Mouse (Mus musculus): Measurements from ENCODE around the gene Hmga2. TPM values are rescaled to one million over a fixed set of nuclear protein-coding genes. Genes with fewer than 3 reads are reported as not detected.
"Not testable (repeated sequence)": the region's sequence is repeated elsewhere in the genome, so short reads cannot be mapped to it uniquely, and the experiment has no call there.

Gene Hmga2
- total and polyA plus RNA-seq, 2 experiments from 2014 or later = 0.24 to 0.52 TPM

DNA sequence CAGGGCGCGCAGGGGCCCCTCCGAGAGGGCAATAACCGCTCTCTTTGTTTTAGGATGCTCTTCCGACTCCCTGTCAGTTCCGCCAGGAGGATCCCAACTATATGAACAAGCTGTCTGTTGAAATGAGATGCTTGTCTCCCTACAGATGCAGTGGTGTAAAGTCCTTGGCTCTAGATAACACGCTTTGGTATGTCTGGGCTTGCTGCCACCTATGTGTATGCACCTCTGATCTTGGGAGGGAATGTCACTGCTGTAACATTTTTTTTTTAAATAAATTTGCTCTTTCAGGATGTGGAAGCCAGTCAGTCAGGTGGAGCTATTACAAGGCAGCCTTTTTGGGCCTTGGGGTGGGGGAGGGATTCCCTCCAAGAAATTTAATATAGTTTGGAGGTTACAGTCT, 92.2 kb downstream of the Hmga2 start:
- ATAC-seq (no peak), DNase-seq (no peak)
- 58% methylated on average over 7 of the region's 7 CpGs for WGBS

DNA sequence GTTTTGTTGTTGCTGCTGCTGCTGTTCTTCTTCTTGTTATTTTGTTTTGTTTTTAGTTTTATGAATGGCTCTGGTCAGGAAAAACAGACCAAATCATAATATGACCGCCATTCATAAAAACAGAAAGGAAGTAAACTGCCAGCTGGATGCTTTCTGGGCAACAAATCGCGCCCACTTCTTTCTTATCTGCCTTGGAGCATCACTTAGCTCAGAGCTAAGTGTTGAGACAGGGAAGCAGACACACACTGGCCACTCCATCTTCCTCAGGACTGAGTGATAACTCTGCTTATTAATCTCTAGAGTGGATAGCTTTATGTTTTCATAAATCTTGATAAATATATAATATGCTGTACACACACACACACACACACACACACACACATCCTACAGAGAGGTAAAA, 98.5 kb downstream of the Hmga2 start:
- no peaks in the 10 kb centered on the region for H3K9me3 ChIP-seq (ENCODE audit: low read length)
- H3K4me2 ChIP-seq (ENCODE audit: low read depth) = no peak overlapping the region
- peak; percentile 18 for ATAC-seq
- no peak overlapping the region for H3K4me3 ChIP-seq (ENCODE audit: low read depth, low read length)
- no peak overlapping the region for H3K9ac ChIP-seq
- H3K36me3 ChIP-seq (ENCODE audit: insufficient read depth) = no peaks in the 10 kb centered on the region
- peaks cover 9% of the 10 kb centered on the region; the same call in 1 of the 2 replicates for H3K27me3 ChIP-seq (ENCODE audit: insufficient read depth, low read length)
- no peaks in the 10 kb centered on the region for H3K4me1 ChIP-seq (ENCODE audit: insufficient read depth)
- WGBS = 20% methylated on average over 3 of the region's 3 CpGs
- no peak for DNase-seq
- H3K27ac ChIP-seq (ENCODE audit: low read depth, low read length) = no peak overlapping the region
- TF ChIP-seq CTCF (IDR thresholded peaks at IDR 0.05; ENCODE audit: low read depth) = no peak

More for the DNA sequence above, 92.2 kb downstream of the Hmga2 start:
- Histone ChIP-seq H3K4me1 (ENCODE audit: insufficient read depth) (0 out of 2 replicates have a peak, but pooled peaks cover 4% of the 10 kb centered on the region), H3K36me3 (ENCODE audit: insufficient read depth) (no peaks in the 10 kb centered on the region), H3K9ac (no peak overlapping the region), H3K27ac (ENCODE audit: low read depth, low read length) (no peak overlapping the region), H3K4me2 (ENCODE audit: low read depth) (no peak overlapping the region), H3K9me3 (ENCODE audit: low read length) (no peaks in the 10 kb centered on the region), H3K27me3 (ENCODE audit: insufficient read depth, low read length) (no peaks in the 10 kb centered on the region), H3K4me3 (ENCODE audit: low read depth, low read length) (no peak overlapping the region)
- no peak for TF ChIP-seq CTCF (IDR thresholded peaks at IDR 0.05; ENCODE audit: low read depth)

DNA sequence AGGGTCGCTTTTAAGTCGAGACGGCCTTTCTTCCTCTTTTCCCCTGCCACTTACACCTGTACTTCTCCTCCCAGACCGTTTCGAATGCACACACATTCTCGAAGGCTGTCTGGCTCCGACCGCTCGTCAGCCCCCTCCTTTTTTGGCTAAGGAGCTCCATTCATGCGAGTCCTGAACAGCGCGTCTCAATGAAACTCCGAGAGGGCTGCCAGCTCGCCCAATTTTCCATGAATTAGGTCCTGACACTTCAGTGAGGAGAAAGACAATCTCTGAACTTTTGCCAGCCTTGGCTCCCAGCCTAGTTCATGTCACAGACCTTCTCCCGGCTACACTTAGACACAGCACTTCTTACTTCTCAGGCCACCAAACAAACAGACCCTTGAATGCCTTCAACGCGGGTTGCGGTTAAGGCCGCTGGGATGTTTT, 98.9 kb downstream of the Hmga2 start:
- ATAC-seq = peak; percentile 97
- no peaks in the 10 kb centered on the region for H3K4me1 ChIP-seq (ENCODE audit: insufficient read depth)
- 7% methylated on average over 19 of the region's 19 CpGs for WGBS
- H3K4me3 ChIP-seq (ENCODE audit: low read depth, low read length) = no peak overlapping the region
- H3K9ac ChIP-seq = no peak overlapping the region
- H3K9me3 ChIP-seq (ENCODE audit: low read length) = no peaks in the 10 kb centered on the region
- H3K27me3 ChIP-seq (ENCODE audit: insufficient read depth, low read length) = peaks cover 9% of the 10 kb centered on the region; the same call in 1 of the 2 replicates
- no peak overlapping the region for H3K27ac ChIP-seq (ENCODE audit: low read depth, low read length)
- H3K36me3 ChIP-seq (ENCODE audit: insufficient read depth) = no peaks in the 10 kb centered on the region
- no peak overlapping the region for H3K4me2 ChIP-seq (ENCODE audit: low read depth)
- TF ChIP-seq CTCF (IDR thresholded peaks at IDR 0.05; ENCODE audit: low read depth) = no peak
- DNase-seq = peak; percentile 92

DNA sequence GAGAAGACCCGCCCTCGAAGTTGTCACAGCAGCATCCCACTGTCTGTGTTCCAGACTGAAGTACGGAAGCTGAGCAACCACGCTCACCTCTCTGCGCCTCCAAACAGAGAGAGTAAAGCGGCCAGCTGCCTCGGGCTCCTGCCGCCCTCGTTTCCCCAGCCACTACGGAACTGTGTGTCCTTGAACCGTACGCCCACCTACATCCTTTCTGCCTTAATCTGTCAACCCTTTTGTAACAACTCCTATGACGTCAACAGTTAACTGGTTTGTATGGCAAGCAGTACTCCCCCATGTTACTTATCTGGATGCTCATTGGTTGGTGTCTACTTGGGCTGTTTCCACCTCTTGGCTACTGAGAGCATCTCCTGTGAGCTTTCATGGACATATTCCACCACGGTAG, 100.8 kb downstream of the Hmga2 start:
- Histone ChIP-seq H3K27me3 (ENCODE audit: insufficient read depth, low read length) (peaks cover 9% of the 10 kb centered on the region; the same call in 1 of the 2 replicates), H3K4me2 (ENCODE audit: low read depth) (no peak overlapping the region), H3K36me3 (ENCODE audit: insufficient read depth) (no peaks in the 10 kb centered on the region), H3K9ac (no peak overlapping the region), H3K9me3 (ENCODE audit: low read length) (no peaks in the 10 kb centered on the region), H3K4me1 (ENCODE audit: insufficient read depth) (no peaks in the 10 kb centered on the region), H3K27ac (ENCODE audit: low read depth, low read length) (no peak overlapping the region), H3K4me3 (ENCODE audit: low read depth, low read length) (no peak overlapping the region)
- DNase-seq = no peak
- 60% methylated on average over 14 of the region's 14 CpGs for WGBS
- TF ChIP-seq CTCF (IDR thresholded peaks at IDR 0.05; ENCODE audit: low read depth) = no peak
- no peak for ATAC-seq

DNA sequence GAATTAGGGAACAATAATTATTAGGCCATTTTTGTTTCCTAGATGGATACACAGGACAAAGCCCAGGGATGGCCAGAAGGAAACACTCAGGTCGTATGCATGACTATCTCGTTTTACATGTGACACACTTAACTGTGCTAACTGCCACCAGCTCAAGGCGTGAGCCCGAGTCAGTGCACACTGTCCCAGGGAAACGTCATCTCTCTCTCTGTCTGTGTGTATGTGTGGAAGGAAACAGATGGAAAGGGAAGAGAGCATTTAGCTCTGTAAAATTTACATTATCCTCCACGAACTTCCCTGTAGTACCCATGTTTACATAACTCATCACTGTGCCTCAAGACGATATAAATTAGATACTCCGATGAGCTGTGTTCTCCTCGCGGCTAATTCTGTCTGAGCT, 105.1 kb downstream of the Hmga2 start:
- Histone ChIP-seq H3K4me2 (ENCODE audit: low read depth) (no peak overlapping the region), H3K9ac (no peak overlapping the region), H3K4me1 (ENCODE audit: insufficient read depth) (no peaks in the 10 kb centered on the region), H3K27me3 (ENCODE audit: insufficient read depth, low read length) (peaks cover 9% of the 10 kb centered on the region; the same call in 1 of the 2 replicates), H3K27ac (ENCODE audit: low read depth, low read length) (no peak overlapping the region), H3K9me3 (ENCODE audit: low read length) (no peaks in the 10 kb centered on the region), H3K4me3 (ENCODE audit: low read depth, low read length) (no peak overlapping the region), H3K36me3 (ENCODE audit: insufficient read depth) (no peaks in the 10 kb centered on the region)
- ATAC-seq (no peak), DNase-seq (no peak)
- no peak for TF ChIP-seq CTCF (IDR thresholded peaks at IDR 0.05; ENCODE audit: low read depth)
- 61% methylated on average over 10 of the region's 10 CpGs for WGBS

GRCm38 (mm10) chr10:120369187-120369805, 107.0 kb downstream of the Hmga2 start:
- no peak overlapping the region for H3K9ac ChIP-seq

GRCm38 (mm10) chr10:120366173-120366592, 110.1 kb downstream of the Hmga2 start:
- not testable (repeated sequence) for ATAC-seq; H3K4me3 ChIP-seq (ENCODE audit: low read depth, low read length); H3K27ac ChIP-seq (ENCODE audit: low read depth, low read length); H3K9ac ChIP-seq; H3K4me1 ChIP-seq (ENCODE audit: insufficient read depth); H3K9me3 ChIP-seq (ENCODE audit: low read length); DNase-seq; H3K36me3 ChIP-seq (ENCODE audit: insufficient read depth); H3K27me3 ChIP-seq (ENCODE audit: insufficient read depth, low read length)
- WGBS = 89% methylated on average over 3 of the region's 3 CpGs
- H3K4me2 ChIP-seq (ENCODE audit: low read depth) = 0 out of 2 replicates have a peak overlapping the region, but pooled peaks have one; percentile 30

More at GRCm38 (mm10) chr10:120369187-120369805, 107.0 kb downstream of the Hmga2 start:
- ATAC-seq (no peak), DNase-seq (no peak)
- Histone ChIP-seq H3K4me3 (ENCODE audit: low read depth, low read length) (no peak overlapping the region), H3K9me3 (ENCODE audit: low read length) (no peaks in the 10 kb centered on the region), H3K4me1 (ENCODE audit: insufficient read depth) (no peaks in the 10 kb centered on the region), H3K4me2 (ENCODE audit: low read depth) (no peak overlapping the region), H3K27ac (ENCODE audit: low read depth, low read length) (no peak overlapping the region), H3K36me3 (ENCODE audit: insufficient read depth) (no peaks in the 10 kb centered on the region), H3K27me3 (ENCODE audit: insufficient read depth, low read length) (no peaks in the 10 kb centered on the region; the same call in none of the 2 replicates)
- 89% methylated on average over 21 of the region's 21 CpGs for WGBS
- no peak for TF ChIP-seq CTCF (IDR thresholded peaks at IDR 0.05; ENCODE audit: low read depth)

Data from forebrain, postnatal 0 days (tissue).